ENCODE assay signal across 8 mouse cellular contexts in genomic region chr19:20727381-20727780, GRCm38 (mm10). TPM values are rescaled to one million over a fixed set of nuclear protein-coding genes. Genes with fewer than 3 reads are reported as not detected.
DNase-seq lines count a peak whose midpoint lies in the region; ATAC-seq and TF ChIP-seq lines count a peak whose summit lies in the region.

Aldh1a7 (minus strand) TSS chr19:20727562.

- no peaks in the 10 kb centered on the region for H3K36me3 ChIP-seq in intestine, embryonic 15.5 days
- no peaks in the 10 kb centered on the region for H3K36me3 ChIP-seq in liver, postnatal 0 days (replicated peaks; ENCODE audit: insufficient read depth, low read length)
- no peaks in the 10 kb centered on the region for H3K36me3 ChIP-seq in midbrain, embryonic 13.5 days

- peak; percentile 4 for DNase-seq in ovary, postnatal 36 days (ENCODE audit: low spot score)
- no peak for DNase-seq in ovary, adult 18-20 months (ENCODE audit: low spot score)
- peak; percentile 11 for DNase-seq in liver, postnatal 0 days
- peak; percentile 17 to 51 for DNase-seq in urinary bladder, postnatal 36 days (ENCODE audit: low spot score in 2 of 2)
- no peak for DNase-seq in cerebellum, postnatal 10 days

- no peak for TF ChIP-seq CTCF in liver, postnatal 0 days (IDR thresholded peaks at IDR 0.05; ENCODE audit: low read depth)

- no peak within 1 kb of the TSS for H3K4me3 ChIP-seq in intestine, embryonic 15.5 days (replicated peaks)
- no peak within 1 kb of the TSS for H3K4me3 ChIP-seq in liver, postnatal 0 days (ENCODE audit: low read depth, low read length)
- no peak within 1 kb of the TSS for H3K4me3 ChIP-seq in midbrain, embryonic 13.5 days (replicated peaks)

- H3K9ac ChIP-seq in intestine, embryonic 15.5 days: no peak within 1 kb of the TSS
- H3K9ac ChIP-seq in liver, postnatal 0 days (replicated peaks): no peak within 1 kb of the TSS
- H3K9ac ChIP-seq in midbrain, embryonic 13.5 days (replicated peaks): no peak within 1 kb of the TSS

- 64% methylated on average over 2 of the region's 2 CpGs for WGBS in intestine, embryonic 15.5 days
- WGBS in liver, postnatal 0 days (ENCODE audit: insufficient replicate concordance): 55% methylated on average over 2 of the region's 2 CpGs
- WGBS in midbrain, embryonic 13.5 days: 67% methylated on average over 2 of the region's 2 CpGs

- no peaks in the 10 kb centered on the region for H3K4me1 ChIP-seq in intestine, embryonic 15.5 days (replicated peaks)
- H3K4me1 ChIP-seq in liver, postnatal 0 days (ENCODE audit: insufficient read depth): no peaks in the 10 kb centered on the region
- no peaks in the 10 kb centered on the region for H3K4me1 ChIP-seq in midbrain, embryonic 13.5 days (replicated peaks)

- TF ChIP-seq EP300 in liver, postnatal 0 days (IDR thresholded peaks at IDR 0.05; ENCODE audit: low read depth): no peak

- ATAC-seq in intestine, embryonic 15.5 days: peak; percentile 88
- ATAC-seq in liver, postnatal 0 days: peak; percentile 66
- ATAC-seq in CD4-positive, CD25-positive, alpha-beta regulatory T cell, adult 4 months: no peak
- no peak for ATAC-seq in midbrain, embryonic 13.5 days

- H3K27me3 ChIP-seq in intestine, embryonic 15.5 days (replicated peaks): no peaks in the 10 kb centered on the region
- H3K27me3 ChIP-seq in liver, postnatal 0 days (ENCODE audit: insufficient read depth, low read length): no peaks in the 10 kb centered on the region
- no peaks in the 10 kb centered on the region for H3K27me3 ChIP-seq in midbrain, embryonic 13.5 days

- no peaks in the 10 kb centered on the region for H3K9me3 ChIP-seq in intestine, embryonic 15.5 days
- no peaks in the 10 kb centered on the region for H3K9me3 ChIP-seq in liver, postnatal 0 days (ENCODE audit: low read length)
- no peaks in the 10 kb centered on the region for H3K9me3 ChIP-seq in midbrain, embryonic 13.5 days

- H3K27ac ChIP-seq in intestine, embryonic 15.5 days: no peak within 1 kb of the TSS
- H3K27ac ChIP-seq in liver, postnatal 0 days (ENCODE audit: low read depth): no peak within 1 kb of the TSS
- H3K27ac ChIP-seq in midbrain, embryonic 13.5 days: no peak within 1 kb of the TSS

- peak within 1 kb of the TSS; percentile 22; the same call in 1 of the 2 replicates for H3K4me2 ChIP-seq in intestine, embryonic 15.5 days (replicated peaks)
- no peak within 1 kb of the TSS for H3K4me2 ChIP-seq in liver, postnatal 0 days (ENCODE audit: low read depth, low read length)
- H3K4me2 ChIP-seq in midbrain, embryonic 13.5 days (replicated peaks): no peak within 1 kb of the TSS

RNA-seq across cellular contexts. Expression of gene Aldh1a7, which starts in this region (rescaled TPM):
- polyA plus RNA-seq in intestine, embryonic 15.5 days (2015; fragmentation: Nextera tagmentation; extraction: Ambion mirVana): 11.8 and 12.3 TPM in 2 replicates
- polyA plus RNA-seq in liver, postnatal 0 days (2015; fragmentation: Nextera tagmentation; extraction: Ambion mirVana): 1.3 and 1.6 TPM in 2 replicates
- not detected for polyA plus RNA-seq in CD4-positive, CD25-positive, alpha-beta regulatory T cell, adult 4 months (2017; shearing (Covaris generic))
- polyA plus RNA-seq in midbrain, embryonic 13.5 days (2015; fragmentation: Nextera tagmentation; extraction: Ambion mirVana): 0.12 and 0.24 TPM in 2 replicates

Comparison
In these comparisons a context has a peak if more than half of its experiments do, and no peak if none do; other contexts are left out.
1. DNase-seq: peak in ovary, postnatal 36 days (single experiment), liver, postnatal 0 days (single experiment) and urinary bladder, postnatal 36 days (2 of 2); none in ovary, adult 18-20 months (single experiment) and cerebellum, postnatal 10 days (0 of 2).
2. ATAC-seq: peak in intestine, embryonic 15.5 days (single experiment) and liver, postnatal 0 days (single experiment); none in CD4-positive, CD25-positive, alpha-beta regulatory T cell, adult 4 months (single experiment) and midbrain, embryonic 13.5 days (single experiment).